Comparison of ENCODE assay signal across 26 mouse cellular contexts in genomic region chr19:53885450-53885849, GRCm38 (mm10). TPM values are rescaled to one million over a fixed set of nuclear protein-coding genes. Genes with fewer than 3 reads are reported as not detected.
A peak's percentile ranks its signal among the peaks of the same experiment; 100 is the strongest.
DNase-seq lines count a peak whose midpoint lies in the region; ATAC-seq lines count a peak whose summit lies in the region.
"Had no signal": no experiment of that assay in that cellular context is flagged by ENCODE, and none has a peak within 500 bp of the region (broad histone marks: within the 10 kb centered on the region; RNA-seq: fewer than 3 reads in every experiment).

No protein-coding gene starts in this region.

- peak; percentile 17 for DNase-seq in embryo, embryonic 10 days (ENCODE audit: low spot score)
- DNase-seq in embryo, embryonic 11 days, result no peak
- DNase-seq in heart, adult 11 months, result peak; percentile 46
- DNase-seq in kidney, postnatal 36 days, result peak; percentile 17 to 34
- DNase-seq in neural tube, embryonic 10.5 days (ENCODE audit: extremely low spot score, low spot score), result no peak
- DNase-seq: adrenal gland, postnatal 10 days; cerebellum, adult 8-10 months; cerebellum, postnatal 36 days; gastrocnemius, adult 2 months; liver; lung, postnatal 36 days; right cerebral cortex, postnatal 25 days; spleen, adult 18-20 months had no signal

- WGBS in heart, embryonic 12.5 days, result 75% methylated on average over 10 of the region's 10 CpGs
- WGBS in midbrain, embryonic 13.5 days, result 4% methylated on average over 10 of the region's 10 CpGs
- WGBS in midbrain, embryonic 15.5 days, result 17% methylated on average over 10 of the region's 10 CpGs

- H3K4me2 ChIP-seq in heart, embryonic 12.5 days, result no peak overlapping the region
- H3K4me2 ChIP-seq in midbrain, embryonic 13.5 days (replicated peaks), result no peak overlapping the region
- no peak overlapping the region for H3K4me2 ChIP-seq in midbrain, embryonic 15.5 days
- H3K4me2 ChIP-seq: embryonic facial prominence, embryonic 12.5 days; intestine, embryonic 15.5 days; liver, embryonic 15.5 days; lung, embryonic 15.5 days had no signal

- no peaks in the 10 kb centered on the region for H3K27me3 ChIP-seq in heart, embryonic 12.5 days (replicated peaks)
- H3K27me3 ChIP-seq in midbrain, embryonic 13.5 days, result no peaks in the 10 kb centered on the region; the same call in 1 of the 2 replicates
- H3K27me3 ChIP-seq in midbrain, embryonic 15.5 days (replicated peaks), result no peaks in the 10 kb centered on the region
- H3K27me3 ChIP-seq: embryonic facial prominence, embryonic 12.5 days; intestine, embryonic 15.5 days; liver, embryonic 15.5 days; lung, embryonic 15.5 days; megakaryocyte, embryonic 14.5 days had no signal

- ATAC-seq in heart, embryonic 12.5 days (ENCODE audit: insufficient number of reproducible peaks, low FRiP score), result no peak
- ATAC-seq in midbrain, embryonic 13.5 days, result 0 out of 2 replicates have a peak, but pooled peaks have one; percentile 20
- no peak for ATAC-seq in midbrain, embryonic 15.5 days (replicated peaks)
- ATAC-seq: activated CD4-positive, CD25-positive, alpha-beta regulatory T cell, adult 4 months; hindbrain, embryonic 16.5 days; intestine, embryonic 15.5 days had no signal

- no peaks in the 10 kb centered on the region for H3K9me3 ChIP-seq in heart, embryonic 12.5 days (replicated peaks)
- no peaks in the 10 kb centered on the region for H3K9me3 ChIP-seq in midbrain, embryonic 13.5 days
- no peaks in the 10 kb centered on the region for H3K9me3 ChIP-seq in midbrain, embryonic 15.5 days
- H3K9me3 ChIP-seq: embryonic facial prominence, embryonic 12.5 days; heart, embryonic 10.5 days; intestine, embryonic 15.5 days; limb, embryonic 10.5 days; liver, embryonic 15.5 days; lung, embryonic 15.5 days had no signal

- no peaks in the 10 kb centered on the region for H3K36me3 ChIP-seq in heart, embryonic 12.5 days
- H3K36me3 ChIP-seq in midbrain, embryonic 13.5 days, result no peaks in the 10 kb centered on the region
- no peaks in the 10 kb centered on the region for H3K36me3 ChIP-seq in midbrain, embryonic 15.5 days (replicated peaks)
- H3K36me3 ChIP-seq: embryonic facial prominence, embryonic 12.5 days; heart, embryonic 10.5 days; intestine, embryonic 15.5 days; limb, embryonic 10.5 days; liver, embryonic 15.5 days; lung, embryonic 15.5 days had no signal

- H3K4me1 ChIP-seq in heart, embryonic 12.5 days (replicated peaks), result peaks cover 3% of the 10 kb centered on the region; the same call in 1 of the 2 replicates
- peaks cover 10% of the 10 kb centered on the region for H3K4me1 ChIP-seq in midbrain, embryonic 13.5 days (replicated peaks)
- H3K4me1 ChIP-seq in midbrain, embryonic 15.5 days, result peaks cover 6% of the 10 kb centered on the region; the same call in 1 of the 2 replicates

- no peak overlapping the region for H3K9ac ChIP-seq in heart, embryonic 12.5 days
- no peak overlapping the region for H3K9ac ChIP-seq in midbrain, embryonic 13.5 days (replicated peaks)
- H3K9ac ChIP-seq in midbrain, embryonic 15.5 days, result no peak overlapping the region
- H3K9ac ChIP-seq: embryonic facial prominence, embryonic 12.5 days; intestine, embryonic 15.5 days; liver, embryonic 15.5 days; lung, embryonic 15.5 days had no signal

- no peak overlapping the region for H3K27ac ChIP-seq in heart, embryonic 12.5 days (ENCODE audit: poor library complexity, severe bottlenecking)
- H3K27ac ChIP-seq in midbrain, embryonic 13.5 days, result no peak overlapping the region
- H3K27ac ChIP-seq in midbrain, embryonic 15.5 days, result no peak overlapping the region
- H3K27ac ChIP-seq: embryonic facial prominence, embryonic 12.5 days; gastrocnemius, adult 2 months; heart, embryonic 10.5 days; intestine, embryonic 15.5 days; limb, embryonic 10.5 days; liver, embryonic 15.5 days; lung, embryonic 15.5 days had no signal

- no peak overlapping the region for H3K4me3 ChIP-seq in heart, embryonic 12.5 days
- no peak overlapping the region for H3K4me3 ChIP-seq in midbrain, embryonic 13.5 days (replicated peaks)
- no peak overlapping the region for H3K4me3 ChIP-seq in midbrain, embryonic 15.5 days
- H3K4me3 ChIP-seq: embryonic facial prominence, embryonic 12.5 days; erythroblast, embryonic 14.5 days; gastrocnemius, adult 2 months; heart, embryonic 10.5 days; intestine, embryonic 15.5 days; limb, embryonic 10.5 days; liver, embryonic 15.5 days; lung, embryonic 15.5 days; megakaryocyte, embryonic 14.5 days had no signal

RNA-seq across cellular contexts. Expression of gene Pdcd4, which starts 6.6 kb away (rescaled TPM):
- 41.6 and 43.4 TPM in 2 replicates for polyA plus RNA-seq in heart, embryonic 12.5 days (2016; fragmentation: Nextera tagmentation; extraction: Ambion mirVana)
- polyA plus RNA-seq in midbrain, embryonic 13.5 days (2015; fragmentation: Nextera tagmentation; extraction: Ambion mirVana), result 84.7 and 85.6 TPM in 2 replicates
- polyA plus RNA-seq in midbrain, embryonic 15.5 days (2015; fragmentation: Nextera tagmentation; extraction: Ambion mirVana), result 59.7 and 64.9 TPM in 2 replicates

RNA-seq across cellular contexts. Expression of gene Shoc2, which starts 58.7 kb away (rescaled TPM):
- polyA plus RNA-seq in heart, embryonic 12.5 days (2016; fragmentation: Nextera tagmentation; extraction: Ambion mirVana), result 46.1 and 46.7 TPM in 2 replicates
- 62.3 and 63.9 TPM in 2 replicates for polyA plus RNA-seq in midbrain, embryonic 13.5 days (2015; fragmentation: Nextera tagmentation; extraction: Ambion mirVana)
- 56.9 and 60.6 TPM in 2 replicates for polyA plus RNA-seq in midbrain, embryonic 15.5 days (2015; fragmentation: Nextera tagmentation; extraction: Ambion mirVana)

RNA-seq across cellular contexts. Expression of gene Bbip1, which starts 59.0 kb away (rescaled TPM):
- polyA plus RNA-seq in heart, embryonic 12.5 days (2016; fragmentation: Nextera tagmentation; extraction: Ambion mirVana), result 57.0 and 58.3 TPM in 2 replicates
- polyA plus RNA-seq in midbrain, embryonic 13.5 days (2015; fragmentation: Nextera tagmentation; extraction: Ambion mirVana), result 120 and 134 TPM in 2 replicates
- polyA plus RNA-seq in midbrain, embryonic 15.5 days (2015; fragmentation: Nextera tagmentation; extraction: Ambion mirVana), result 116 and 123 TPM in 2 replicates

Comparison
In these comparisons a context has a peak if more than half of its experiments do, and no peak if none do; other contexts are left out.
1. DNase-seq: peak in embryo, embryonic 10 days (single experiment), heart, adult 11 months (single experiment) and kidney, postnatal 36 days (2 of 2); none in embryo, embryonic 11 days (single experiment) and neural tube, embryonic 10.5 days (single experiment).